Mouse (Mus musculus) retina, embryonic 14.5 days (tissue): ENCODE measurements around the gene Mcm9.

Experiments
- DNase-seq: peaks from one replicate; pipeline ENCODE4 v3.0.0-alpha.2; 2015; ENCODE audit warnings: low spot score

Gene Mcm9

GRCm38 (mm10) chr10:53580137-53580536 is 50.1 kb downstream of the Mcm9 start:
- peak; percentile 12 for DNase-seq

GRCm38 (mm10) chr10:53568531-53568930 is 61.7 kb downstream of the Mcm9 start:
- DNase-seq = no peak

DNA sequence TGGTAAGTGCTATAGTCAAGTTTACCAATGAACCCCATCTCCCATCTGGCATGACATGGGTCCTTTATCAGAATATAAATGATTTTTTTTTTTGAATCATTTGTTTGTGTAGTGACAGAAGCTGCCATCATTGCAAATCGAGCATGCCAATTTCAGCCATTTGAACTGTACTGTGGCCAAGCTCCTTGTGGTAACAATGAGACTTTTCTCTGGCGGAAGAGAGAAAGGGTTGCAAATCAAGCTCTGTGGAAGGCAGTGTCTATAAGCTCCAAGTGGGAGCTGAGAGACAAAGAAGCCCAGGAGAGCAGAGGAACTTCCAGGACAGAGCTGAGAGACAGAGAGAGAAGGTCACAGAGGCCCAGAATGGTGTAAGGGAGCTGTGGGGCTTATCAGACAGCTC is 64.7 kb downstream of the Mcm9 start:
- no peak for DNase-seq

DNA sequence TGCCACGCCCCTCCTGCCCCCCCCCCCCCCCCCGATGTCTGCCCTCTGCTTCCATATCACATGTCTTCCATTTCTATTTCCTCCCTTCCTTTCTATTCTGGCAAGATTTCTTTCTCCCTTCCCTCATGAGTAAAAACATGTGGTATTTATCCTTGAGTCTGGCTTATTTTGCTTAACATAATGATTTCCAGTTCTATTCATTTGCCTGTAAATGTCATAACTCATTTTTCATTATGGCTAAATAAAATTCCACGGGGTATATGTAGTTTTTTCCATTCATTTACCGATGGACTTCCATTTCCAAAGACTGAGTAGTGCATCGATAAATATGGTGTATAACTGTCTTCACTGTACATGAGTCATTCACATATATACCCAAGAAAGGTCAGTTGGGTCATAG is 68.2 kb downstream of the Mcm9 start:
- no peak for DNase-seq

DNA sequence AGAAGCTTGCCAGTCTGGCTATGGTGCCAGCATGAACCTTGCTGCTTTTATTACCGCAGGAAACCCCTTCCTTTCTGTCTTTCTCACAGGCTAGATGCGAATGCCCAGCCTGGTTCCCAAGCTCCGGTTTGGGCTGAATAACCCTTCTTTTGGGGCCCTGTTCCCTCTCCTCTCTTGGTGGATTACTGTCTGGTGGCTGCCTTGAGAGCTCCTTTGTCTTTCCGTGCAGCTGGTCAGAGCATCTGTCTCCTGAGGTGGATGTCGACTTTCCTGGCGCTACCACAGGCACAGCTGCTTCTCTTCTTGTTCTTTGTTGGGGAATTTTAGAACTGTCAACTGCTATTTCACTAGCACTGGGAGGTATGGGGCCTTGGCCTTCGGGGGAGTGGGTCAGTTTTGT is 92.6 kb downstream of the Mcm9 start:
- no peak for DNase-seq

DNA sequence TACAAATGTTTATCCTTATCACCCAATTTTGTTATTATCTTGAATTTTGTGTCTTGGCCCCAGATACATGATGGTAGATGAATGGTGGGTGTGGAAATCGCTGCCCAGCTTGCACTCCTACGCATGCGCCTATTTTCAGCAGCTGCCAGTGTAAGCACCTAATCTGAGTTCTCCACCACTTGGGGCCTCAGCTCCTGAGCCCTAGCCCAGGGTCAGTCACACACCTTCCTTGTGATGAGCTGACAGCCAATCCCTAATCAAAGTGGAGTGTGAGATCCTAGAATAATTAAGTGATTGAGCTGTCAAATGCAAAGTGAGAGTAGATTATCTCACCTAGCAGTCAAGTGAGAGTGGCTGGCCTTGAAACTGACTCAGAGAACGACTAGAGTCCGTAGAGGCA is 97.9 kb downstream of the Mcm9 start:
- DNase-seq = no peak

DNA sequence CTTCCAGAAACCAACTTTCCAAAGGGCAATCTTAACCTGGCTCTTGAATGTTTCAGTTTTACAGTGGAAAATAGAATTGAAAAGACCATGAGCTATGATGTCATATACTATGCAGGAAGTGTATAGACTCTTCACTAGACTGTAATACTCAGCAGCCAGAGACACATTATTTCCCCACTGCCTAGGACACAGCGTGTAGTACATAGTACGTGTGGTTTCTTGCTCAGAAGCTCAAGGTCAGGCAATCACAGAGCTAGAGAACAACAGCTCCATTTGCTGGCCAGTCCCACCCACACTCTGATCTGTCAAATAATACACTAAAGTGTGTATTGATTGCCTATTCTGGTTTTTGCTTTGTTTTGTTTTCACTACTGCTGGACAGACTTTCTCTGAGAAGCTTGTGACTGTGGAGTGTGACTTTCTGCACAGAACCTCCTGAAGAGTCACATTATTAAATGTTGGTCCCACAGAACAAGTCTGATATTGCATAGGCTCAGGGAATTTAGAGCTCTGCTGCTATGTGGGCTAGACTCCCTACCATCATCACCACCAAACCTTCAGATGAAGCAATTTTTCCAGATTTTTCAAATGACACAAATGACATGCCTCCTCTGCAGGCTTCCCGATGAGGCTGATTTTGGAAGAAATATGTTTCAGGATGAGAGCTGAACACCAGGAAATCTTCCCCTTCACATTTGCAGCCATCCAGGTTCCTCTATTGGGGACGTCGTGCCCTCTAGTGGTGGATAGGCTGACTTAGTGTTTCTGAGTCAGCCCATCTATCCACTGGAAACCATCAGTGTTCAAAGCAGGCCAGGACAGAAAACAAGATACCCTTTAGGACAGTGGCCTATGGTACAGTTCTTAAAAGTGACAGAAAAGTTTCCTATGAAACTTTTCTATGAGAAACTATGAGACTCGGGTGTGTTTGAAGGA is 102.1 kb downstream of the Mcm9 start:
- peak; percentile 79 for DNase-seq

DNA sequence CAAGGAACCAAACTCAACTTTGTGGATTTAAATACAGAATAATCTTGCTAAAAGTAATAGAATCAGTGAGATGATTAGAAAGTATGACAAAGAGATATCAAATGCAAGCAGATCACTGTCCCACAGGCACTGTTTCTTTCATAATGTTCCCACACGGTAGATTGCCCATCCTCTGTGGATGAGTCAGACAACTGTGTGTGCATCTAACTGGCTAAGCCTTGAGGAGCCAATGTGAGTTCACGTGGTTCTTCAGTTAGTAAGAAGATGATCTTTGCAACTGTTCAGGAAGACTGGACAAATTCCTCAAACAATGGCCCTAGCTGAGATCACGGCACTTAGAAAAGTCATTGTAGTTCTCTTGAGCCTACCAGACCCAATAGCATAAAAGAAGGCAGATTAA is 102.9 kb downstream of the Mcm9 start:
- no peak for DNase-seq

- DNase-seq = no peak
Measured at GRCm38 (mm10) chr10:53526350-53526749, 103.9 kb downstream of the Mcm9 start.

- no peak for DNase-seq
Measured at GRCm38 (mm10) chr10:53525265-53525976, 104.8 kb downstream of the Mcm9 start.

DNA sequence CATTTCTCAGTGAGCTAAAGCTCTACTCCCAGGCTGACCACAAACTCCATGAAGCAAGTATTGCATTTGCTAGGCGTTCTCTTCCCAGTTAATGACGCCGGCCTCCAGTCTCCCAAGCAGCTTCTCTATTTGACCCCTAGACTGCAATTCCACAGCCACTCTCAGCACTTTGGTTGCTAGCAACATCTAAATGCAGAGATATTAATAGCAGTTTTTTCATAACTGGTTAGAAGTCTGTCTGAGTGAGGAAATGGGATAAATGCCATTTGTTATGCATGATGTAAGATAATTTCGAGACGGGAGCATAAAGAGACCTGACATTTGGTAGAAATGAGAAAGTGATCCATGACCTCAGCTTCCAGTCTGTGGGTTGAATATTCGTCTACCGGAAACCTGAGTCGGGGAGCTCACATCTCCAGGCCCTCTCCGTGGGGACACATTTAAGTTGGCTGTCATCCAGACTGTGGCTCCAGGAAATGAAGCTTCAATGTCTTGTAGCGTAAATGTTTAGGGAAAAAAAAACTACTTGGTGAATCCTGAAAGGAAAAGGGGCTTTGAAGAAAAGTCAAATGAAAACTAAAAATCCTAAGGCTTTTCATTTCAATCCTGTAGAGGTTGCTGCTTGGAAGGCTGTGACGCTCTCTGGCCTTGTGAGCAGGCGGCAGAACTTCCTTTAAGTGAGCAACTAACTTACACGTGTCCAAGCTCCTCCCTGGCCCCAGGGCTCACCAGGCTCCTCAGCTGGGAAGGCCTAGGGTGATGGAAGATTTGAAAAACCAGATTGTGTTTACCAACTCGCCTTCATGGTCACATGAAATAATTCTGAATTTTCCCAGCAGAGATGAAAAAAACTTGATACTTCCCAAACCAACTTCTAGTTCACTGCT is 110.9 kb downstream of the Mcm9 start:
- no peak for DNase-seq

DNA sequence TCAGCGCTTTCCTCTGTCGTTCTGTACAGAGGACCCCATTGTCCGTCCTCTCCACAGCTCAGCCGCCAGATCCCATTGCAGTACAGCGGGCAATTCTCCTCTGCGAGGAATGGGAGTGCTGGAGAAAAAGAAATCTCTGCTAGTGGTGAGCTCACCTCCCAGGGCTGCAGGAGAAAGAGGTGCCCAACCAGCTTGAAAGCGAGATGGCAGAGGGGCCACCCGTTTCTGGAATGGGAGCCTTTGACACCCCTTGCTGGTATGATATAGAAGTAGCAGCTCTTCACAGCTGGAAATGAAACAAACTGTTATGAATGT is 111.7 kb downstream of the Mcm9 start:
- no peak for DNase-seq

DNA sequence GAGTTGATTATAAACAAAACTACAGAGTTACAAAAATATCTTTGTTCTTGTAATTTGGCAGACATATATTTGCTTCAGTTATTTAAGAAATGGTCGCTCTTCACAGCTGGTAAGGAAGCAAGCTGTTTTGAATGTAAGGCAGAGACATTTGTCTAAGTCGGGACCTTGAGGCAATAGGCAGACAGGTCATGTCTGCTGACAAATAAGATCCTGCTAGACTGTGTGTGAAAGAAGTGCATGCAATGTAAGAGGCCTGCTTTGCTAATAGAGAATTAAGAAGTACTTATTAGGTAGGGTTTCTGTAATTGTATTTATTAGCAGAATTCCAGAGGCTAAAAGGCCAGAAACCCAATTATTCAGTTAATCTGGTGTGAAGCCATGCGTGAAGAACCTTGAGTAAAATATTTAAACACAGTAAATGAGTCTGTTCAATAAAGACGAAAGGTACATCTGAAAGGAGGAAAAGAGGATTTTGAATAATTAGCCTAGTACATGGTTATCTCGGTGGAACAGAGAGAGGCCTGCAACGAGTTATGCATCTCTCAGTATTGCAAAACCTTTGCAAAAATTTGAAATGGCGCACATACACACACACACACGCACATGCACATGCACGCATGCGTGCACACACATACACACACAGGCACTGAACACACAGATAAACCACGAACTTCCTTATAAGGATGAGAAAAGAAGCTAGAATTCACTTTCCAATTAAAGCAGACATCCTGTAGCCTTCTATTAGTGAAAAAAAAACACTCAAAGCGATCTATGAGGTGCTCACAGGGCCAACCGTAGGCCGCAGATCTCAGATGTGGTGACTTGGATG is 112.3 kb downstream of the Mcm9 start:
- DNase-seq = no peak

- no peak for DNase-seq
Measured at GRCm38 (mm10) chr10:53512491-53512890, 117.7 kb downstream of the Mcm9 start.

DNA sequence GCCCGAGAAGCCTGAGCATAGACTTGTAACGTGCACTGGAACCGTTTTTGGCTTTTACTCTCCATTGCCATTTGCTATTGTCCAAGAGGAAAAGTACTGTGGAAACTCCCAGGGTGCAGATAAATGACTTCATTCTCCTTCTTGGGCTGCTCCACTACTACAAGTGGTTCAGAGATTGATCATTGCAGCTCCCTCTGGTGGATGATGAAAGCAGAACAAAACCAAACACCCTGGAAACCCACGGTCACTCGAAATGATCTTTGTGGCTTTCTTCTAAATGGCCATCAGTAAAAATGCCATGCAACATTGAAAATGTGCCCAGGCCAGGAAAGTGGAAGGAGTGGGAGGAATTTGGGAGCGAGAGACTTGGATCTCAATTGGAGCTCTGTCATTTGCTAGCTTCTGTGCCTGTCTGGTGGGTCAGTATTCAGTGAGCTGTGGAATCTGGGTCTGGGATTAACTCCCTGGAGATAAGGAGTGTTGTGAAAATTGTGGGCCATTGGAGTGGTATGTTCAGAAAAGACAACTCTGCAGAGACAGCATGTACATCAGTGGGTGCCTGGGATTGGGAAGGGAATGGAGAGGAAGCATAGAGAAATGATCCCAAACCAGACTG is 121.0 kb downstream of the Mcm9 start:
- DNase-seq = peak; percentile 83

DNA sequence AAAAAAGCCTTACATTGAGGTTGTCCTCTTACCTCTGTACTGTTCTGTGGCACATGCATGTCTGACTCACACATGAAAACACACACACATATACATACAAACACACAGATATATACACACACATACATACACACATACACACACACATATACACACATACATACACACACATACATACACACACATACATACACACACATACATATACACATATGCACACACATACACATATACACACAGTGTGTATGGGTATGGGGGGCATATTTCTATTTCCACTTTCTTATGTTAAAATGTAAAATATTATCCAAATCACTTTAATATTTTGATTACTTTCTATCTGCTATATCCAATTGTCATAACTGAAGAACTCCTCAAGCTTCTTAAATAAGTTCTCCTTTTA is 121.6 kb downstream of the Mcm9 start:
- DNase-seq = no peak

DNA sequence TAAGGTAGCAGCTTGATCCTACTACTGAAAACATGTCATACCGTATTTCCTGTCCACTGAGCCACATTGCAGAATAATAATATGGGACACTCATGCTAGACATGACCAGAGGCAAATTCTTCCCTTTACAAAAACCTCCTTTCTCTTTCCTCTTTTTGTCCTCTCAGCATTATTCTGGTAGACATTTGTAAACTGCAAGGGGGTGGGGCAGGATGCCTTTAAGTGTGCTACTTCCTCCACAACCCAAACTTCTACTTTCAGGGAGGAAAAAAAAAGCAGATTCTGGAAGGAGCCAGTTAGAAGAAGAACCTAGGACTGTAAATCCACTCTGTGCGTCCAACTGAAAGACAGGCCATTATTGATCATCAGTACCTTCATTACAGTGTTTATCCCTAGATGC is 124.7 kb downstream of the Mcm9 start:
- no peak for DNase-seq

DNA sequence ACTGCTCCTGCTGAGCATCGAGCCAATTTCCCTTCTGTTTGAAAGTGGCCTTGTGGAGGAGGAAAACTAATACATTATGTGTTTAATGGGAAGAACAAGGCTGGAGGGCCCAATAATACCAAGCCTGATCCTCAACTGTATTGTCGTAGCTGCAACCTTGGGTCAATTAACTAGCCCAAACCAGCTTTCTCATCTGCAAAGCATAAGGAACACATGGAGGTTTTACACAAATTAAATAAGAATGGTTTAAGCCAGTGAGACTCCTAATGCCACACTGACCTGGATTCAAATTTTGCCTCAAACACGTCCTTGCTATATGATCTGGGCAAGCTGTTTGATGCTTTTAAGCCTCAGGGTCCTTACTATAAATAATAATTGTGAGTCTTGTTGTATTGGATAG is 125.2 kb downstream of the Mcm9 start:
- DNase-seq = no peak

- peak; percentile 44 for DNase-seq
Measured at GRCm38 (mm10) chr10:53502875-53503816, 127.1 kb downstream of the Mcm9 start.

DNA sequence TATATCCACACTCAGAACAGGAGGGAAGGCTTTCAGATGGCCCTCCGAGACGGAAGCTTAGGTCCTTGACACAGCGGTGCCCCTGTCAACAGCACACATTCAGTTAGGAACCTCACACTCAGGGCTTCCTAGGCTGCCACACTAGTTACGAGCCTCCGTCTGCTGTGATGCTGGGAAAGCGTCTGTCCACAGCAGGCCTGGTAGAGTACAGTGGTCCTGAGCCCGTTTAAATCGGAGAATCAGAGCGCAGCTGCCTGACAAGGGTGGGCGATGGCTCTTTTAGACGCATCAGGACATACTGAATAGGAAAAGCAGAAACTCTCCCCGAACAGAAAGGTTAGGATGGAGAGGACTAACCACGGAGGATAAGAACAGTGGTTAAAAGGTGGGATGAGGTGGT is 127.8 kb downstream of the Mcm9 start:
- no peak for DNase-seq
